Mouse (Mus musculus): ENCODE data around the gene Dhx57. TPM values are rescaled to one million over a fixed set of nuclear protein-coding genes. Genes with fewer than 3 reads are reported as not detected.
"Not testable (repeated sequence)": the region's sequence is repeated elsewhere in the genome, so short reads cannot be mapped to it uniquely, and the experiment has no call there.

Dhx57 gene
- polyA plus RNA-seq, 1 experiment from 2014 or later = 52.8 TPM

GRCm38 (mm10) chr17:80278255-80278654 is 12.0 kb downstream of the Dhx57 start:
- Histone ChIP-seq H3K9me3 (ENCODE audit: control insufficient read depth, low read length) (no peaks in the 10 kb centered on the region), H3K4me1 (ENCODE audit: control insufficient read depth, insufficient read depth, low read length) (no peaks in the 10 kb centered on the region), H3K9ac (replicated peaks; ENCODE audit: low read depth, low read length) (no peak overlapping the region), H3K27me3 (ENCODE audit: control insufficient read depth, insufficient read depth, low read length) (no peaks in the 10 kb centered on the region), H3K4me2 (ENCODE audit: low read depth, low read length) (no peak overlapping the region), H3K27ac (ENCODE audit: low read depth, low read length) (no peak overlapping the region), H3K36me3 (ENCODE audit: control insufficient read depth, insufficient read depth, low read length) (peaks cover 52% of the 10 kb centered on the region), H3K4me3 (ENCODE audit: low read depth, low read length) (no peak overlapping the region)
- no peak for ATAC-seq (ENCODE audit: low read depth)
- 96% methylated on average over 4 of the region's 4 CpGs for WGBS

- WGBS = 95% methylated on average over 7 of the region's 7 CpGs
- not testable (repeated sequence) for ATAC-seq (ENCODE audit: low read depth); H3K9me3 ChIP-seq (ENCODE audit: control insufficient read depth, low read length)
These were observed 19.7 kb downstream of the Dhx57 start for GRCm38 (mm10) chr17:80270622-80271021.

GRCm38 (mm10) chr17:80268151-80268550 is 22.1 kb downstream of the Dhx57 start:
- H3K27me3 ChIP-seq (ENCODE audit: control insufficient read depth, insufficient read depth, low read length) = no peaks in the 10 kb centered on the region
- H3K9me3 ChIP-seq (ENCODE audit: control insufficient read depth, low read length) = no peaks in the 10 kb centered on the region
- H3K4me1 ChIP-seq (ENCODE audit: control insufficient read depth, insufficient read depth, low read length) = no peaks in the 10 kb centered on the region
- H3K4me3 ChIP-seq (ENCODE audit: low read depth, low read length) = no peak overlapping the region
- peaks cover 62% of the 10 kb centered on the region for H3K36me3 ChIP-seq (ENCODE audit: control insufficient read depth, insufficient read depth, low read length)
- WGBS = 98% methylated on average over 3 of the region's 3 CpGs
- H3K4me2 ChIP-seq (ENCODE audit: low read depth, low read length) = no peak overlapping the region
- ATAC-seq (ENCODE audit: low read depth) = no peak
- H3K9ac ChIP-seq (replicated peaks; ENCODE audit: low read depth, low read length) = no peak overlapping the region
- H3K27ac ChIP-seq (ENCODE audit: low read depth, low read length) = no peak overlapping the region

More at GRCm38 (mm10) chr17:80270622-80271021, 19.7 kb downstream of the Dhx57 start:
- not testable (repeated sequence) for H3K4me1 ChIP-seq (ENCODE audit: control insufficient read depth, insufficient read depth, low read length); H3K27ac ChIP-seq (ENCODE audit: low read depth, low read length); H3K4me2 ChIP-seq (ENCODE audit: low read depth, low read length); H3K4me3 ChIP-seq (ENCODE audit: low read depth, low read length); H3K27me3 ChIP-seq (ENCODE audit: control insufficient read depth, insufficient read depth, low read length); H3K9ac ChIP-seq (replicated peaks; ENCODE audit: low read depth, low read length)
- peaks cover 58% of the 10 kb centered on the region for H3K36me3 ChIP-seq (ENCODE audit: control insufficient read depth, insufficient read depth, low read length)

GRCm38 (mm10) chr17:80267065-80267464 is 23.2 kb downstream of the Dhx57 start:
- Histone ChIP-seq H3K4me3 (ENCODE audit: low read depth, low read length) (no peak overlapping the region), H3K36me3 (ENCODE audit: control insufficient read depth, insufficient read depth, low read length) (peaks cover 59% of the 10 kb centered on the region), H3K4me1 (ENCODE audit: control insufficient read depth, insufficient read depth, low read length) (no peaks in the 10 kb centered on the region), H3K4me2 (ENCODE audit: low read depth, low read length) (no peak overlapping the region), H3K27ac (ENCODE audit: low read depth, low read length) (no peak overlapping the region), H3K27me3 (ENCODE audit: control insufficient read depth, insufficient read depth, low read length) (no peaks in the 10 kb centered on the region), H3K9ac (replicated peaks; ENCODE audit: low read depth, low read length) (no peak overlapping the region), H3K9me3 (ENCODE audit: control insufficient read depth, low read length) (no peaks in the 10 kb centered on the region)
- 97% methylated on average over 4 of the region's 4 CpGs for WGBS
- no peak for ATAC-seq (ENCODE audit: low read depth)

GRCm38 (mm10) chr17:80255208-80255607 is 35.1 kb downstream of the Dhx57 start:
- Histone ChIP-seq H3K27me3 (ENCODE audit: control insufficient read depth, insufficient read depth, low read length) (no peaks in the 10 kb centered on the region), H3K9ac (replicated peaks; ENCODE audit: low read depth, low read length) (no peak overlapping the region), H3K27ac (ENCODE audit: low read depth, low read length) (no peak overlapping the region), H3K36me3 (ENCODE audit: control insufficient read depth, insufficient read depth, low read length) (peaks cover 89% of the 10 kb centered on the region), H3K4me3 (ENCODE audit: low read depth, low read length) (no peak overlapping the region), H3K4me1 (ENCODE audit: control insufficient read depth, insufficient read depth, low read length) (no peaks in the 10 kb centered on the region), H3K9me3 (ENCODE audit: control insufficient read depth, low read length) (no peaks in the 10 kb centered on the region), H3K4me2 (ENCODE audit: low read depth, low read length) (no peak overlapping the region)
- no peak for ATAC-seq (ENCODE audit: low read depth)
- WGBS = 71% methylated on average over 13 of the region's 13 CpGs

- no peak for ATAC-seq (ENCODE audit: low read depth)
- Histone ChIP-seq H3K9ac (replicated peaks; ENCODE audit: low read depth, low read length) (no peak overlapping the region), H3K4me2 (ENCODE audit: low read depth, low read length) (no peak overlapping the region), H3K4me1 (ENCODE audit: control insufficient read depth, insufficient read depth, low read length) (no peaks in the 10 kb centered on the region), H3K4me3 (ENCODE audit: low read depth, low read length) (no peak overlapping the region), H3K27ac (ENCODE audit: low read depth, low read length) (no peak overlapping the region), H3K27me3 (ENCODE audit: control insufficient read depth, insufficient read depth, low read length) (no peaks in the 10 kb centered on the region), H3K9me3 (ENCODE audit: control insufficient read depth, low read length) (no peaks in the 10 kb centered on the region), H3K36me3 (ENCODE audit: control insufficient read depth, insufficient read depth, low read length) (peaks cover 89% of the 10 kb centered on the region)
- WGBS = 98% methylated on average over 5 of the region's 5 CpGs
These were observed 35.9 kb downstream of the Dhx57 start for GRCm38 (mm10) chr17:80254421-80254820.

GRCm38 (mm10) chr17:80252757-80253525 is 37.3 kb downstream of the Dhx57 start:
- H3K27me3 ChIP-seq (ENCODE audit: control insufficient read depth, insufficient read depth, low read length) = no peaks in the 10 kb centered on the region
- no peak overlapping the region for H3K9ac ChIP-seq (replicated peaks; ENCODE audit: low read depth, low read length)
- H3K4me2 ChIP-seq (ENCODE audit: low read depth, low read length) = no peak overlapping the region
- no peak overlapping the region for H3K27ac ChIP-seq (ENCODE audit: low read depth, low read length)
- no peaks in the 10 kb centered on the region for H3K4me1 ChIP-seq (ENCODE audit: control insufficient read depth, insufficient read depth, low read length)
- peaks cover 89% of the 10 kb centered on the region for H3K36me3 ChIP-seq (ENCODE audit: control insufficient read depth, insufficient read depth, low read length)
- no peak for ATAC-seq (ENCODE audit: low read depth)
- no peaks in the 10 kb centered on the region for H3K9me3 ChIP-seq (ENCODE audit: control insufficient read depth, low read length)
- no peak overlapping the region for H3K4me3 ChIP-seq (ENCODE audit: low read depth, low read length)
- WGBS = 85% methylated on average over 13 of the region's 13 CpGs

- H3K4me1 ChIP-seq (ENCODE audit: control insufficient read depth, insufficient read depth, low read length) = no peaks in the 10 kb centered on the region
- no peak overlapping the region for H3K9ac ChIP-seq (replicated peaks; ENCODE audit: low read depth, low read length)
- no peaks in the 10 kb centered on the region for H3K27me3 ChIP-seq (ENCODE audit: control insufficient read depth, insufficient read depth, low read length)
- H3K4me3 ChIP-seq (ENCODE audit: low read depth, low read length) = no peak overlapping the region
- H3K9me3 ChIP-seq (ENCODE audit: control insufficient read depth, low read length) = no peaks in the 10 kb centered on the region
- H3K36me3 ChIP-seq (ENCODE audit: control insufficient read depth, insufficient read depth, low read length) = peaks cover 83% of the 10 kb centered on the region
- no peak overlapping the region for H3K4me2 ChIP-seq (ENCODE audit: low read depth, low read length)
- WGBS = 64% methylated on average over 13 of the region's 13 CpGs
- H3K27ac ChIP-seq (ENCODE audit: low read depth, low read length) = no peak overlapping the region
- ATAC-seq (ENCODE audit: low read depth) = no peak
These were observed 47.2 kb downstream of the Dhx57 start for GRCm38 (mm10) chr17:80243116-80243515.

GRCm38 (mm10) chr17:80241594-80241993 is 48.7 kb downstream of the Dhx57 start:
- no peak overlapping the region for H3K9ac ChIP-seq (replicated peaks; ENCODE audit: low read depth, low read length)
- no peak for ATAC-seq (ENCODE audit: low read depth)
- H3K9me3 ChIP-seq (ENCODE audit: control insufficient read depth, low read length) = no peaks in the 10 kb centered on the region
- H3K27me3 ChIP-seq (ENCODE audit: control insufficient read depth, insufficient read depth, low read length) = no peaks in the 10 kb centered on the region
- H3K36me3 ChIP-seq (ENCODE audit: control insufficient read depth, insufficient read depth, low read length) = peaks cover 78% of the 10 kb centered on the region
- no peaks in the 10 kb centered on the region for H3K4me1 ChIP-seq (ENCODE audit: control insufficient read depth, insufficient read depth, low read length)
- WGBS = 88% methylated on average over 9 of the region's 9 CpGs
- no peak overlapping the region for H3K4me3 ChIP-seq (ENCODE audit: low read depth, low read length)
- H3K27ac ChIP-seq (ENCODE audit: low read depth, low read length) = no peak overlapping the region
- no peak overlapping the region for H3K4me2 ChIP-seq (ENCODE audit: low read depth, low read length)
